Mouse (Mus musculus) left cerebral cortex, postnatal 4 days (tissue): ENCODE results near the gene Gm28827. TPM values are rescaled to one million over a fixed set of nuclear protein-coding genes. Genes with fewer than 3 reads are reported as not detected.
"Not testable (repeated sequence)": the region's sequence is repeated elsewhere in the genome, so short reads cannot be mapped to it uniquely, and the experiment has no call there.

Experiments
- DNase-seq: peaks from one replicate; pipeline ENCODE4 v3.0.0-alpha.2; 2022
- intact Hi-C: fragments of 180-260 bp; cut with DNase I; formaldehyde crosslinking; loops from one replicate; pipeline ENCODE4 v1.15.1; 2025
- total RNA-seq, 2 experiments: library from RNA; stranded (reverse); gene quantifications; 2 replicates each; pipeline ENCODE4 v1.2.3; 2021

Gm28827 gene
- not detected for total RNA-seq

- intact Hi-C loops, DNase-seq: not testable (repeated sequence)
Observed at GRCm38 (mm10) chrY:83030647-83031046, at the start of gene Gm28827. Gene Gm28827 (plus strand): TSS chrY:83030947.
